Mouse (Mus musculus) liver, adult 2 months (tissue): ENCODE data around the gene Kcns1.

ENCODE experiments used
- CTCF ChIP-seq: fragments of 200-500 bp; IDR thresholded peaks from 2 replicates; pipeline ENCODE4 v1.5.1; 2011; ENCODE audit warnings: low read depth, low read length, control low read depth
- POLR2A ChIP-seq: fragments of 200-500 bp; IDR thresholded peaks from 2 replicates; pipeline ENCODE4 v1.6.1; 2011; ENCODE audit warnings: low read length, control low read depth; ENCODE audit not compliant: insufficient read depth; ENCODE audit errors: extremely low read depth

GRCm38 (mm10) chr2:164182692-164183255, 11.9 kb upstream of the Kcns1 start, which contains the start of gene Wfdc5:
- no peak for TF ChIP-seq CTCF
- TF ChIP-seq POLR2A = no peak
